Mouse (Mus musculus) liver (tissue): ENCODE measurements around the gene Olfr1136.

Experiments used
- DNase-seq: peaks from one replicate; pipeline ENCODE4 v3.0.0-alpha.2; 2020; ENCODE audit warnings: mixed read lengths

Olfr1136 gene

DNA sequence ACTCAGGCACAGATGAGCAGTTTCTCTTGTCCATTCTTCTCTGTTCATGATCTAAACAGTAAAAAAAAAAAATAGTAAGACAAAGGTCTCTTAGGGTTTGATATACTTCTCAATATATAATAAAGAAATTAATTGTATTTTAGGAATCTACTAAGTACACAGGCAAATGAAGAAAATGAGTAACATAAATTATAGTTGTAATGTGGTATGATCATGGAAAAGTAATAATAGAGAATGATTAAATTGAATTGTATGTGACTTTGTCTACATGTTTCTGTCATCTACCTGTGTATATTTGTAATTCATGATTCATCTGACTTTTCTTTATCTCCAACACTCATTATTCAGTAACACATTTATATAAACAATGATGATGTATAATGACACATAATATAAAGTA, at the start of gene Olfr1136:
Gene Olfr1136 (minus strand): TSS at position 101 of the 400 bp plus-strand sequence.
- no peak for DNase-seq

DNA sequence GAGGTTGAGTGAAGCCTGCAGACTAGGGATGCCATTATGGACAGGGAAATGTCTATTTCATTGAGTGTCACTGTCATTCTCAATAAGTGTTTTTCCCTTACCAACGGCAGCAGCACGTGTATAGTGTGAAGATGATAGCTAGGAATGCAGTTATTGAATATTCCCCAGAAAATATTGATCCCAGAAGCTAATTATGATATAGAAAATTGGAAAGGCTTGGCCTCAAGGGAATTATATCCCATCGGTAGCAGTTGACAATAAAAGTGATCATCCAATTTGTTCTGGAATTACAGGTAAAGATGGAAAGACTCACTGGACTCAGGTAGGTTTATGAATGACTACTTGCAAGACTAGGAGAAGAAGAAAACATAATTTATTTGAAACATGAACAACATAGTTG, 49.7 kb upstream of the Olfr1136 start, which contains the start of gene Olfr1140:
Gene Olfr1140 (plus strand): TSS at position 301 of the 400 bp plus-strand sequence.
- DNase-seq, result no peak

DNA sequence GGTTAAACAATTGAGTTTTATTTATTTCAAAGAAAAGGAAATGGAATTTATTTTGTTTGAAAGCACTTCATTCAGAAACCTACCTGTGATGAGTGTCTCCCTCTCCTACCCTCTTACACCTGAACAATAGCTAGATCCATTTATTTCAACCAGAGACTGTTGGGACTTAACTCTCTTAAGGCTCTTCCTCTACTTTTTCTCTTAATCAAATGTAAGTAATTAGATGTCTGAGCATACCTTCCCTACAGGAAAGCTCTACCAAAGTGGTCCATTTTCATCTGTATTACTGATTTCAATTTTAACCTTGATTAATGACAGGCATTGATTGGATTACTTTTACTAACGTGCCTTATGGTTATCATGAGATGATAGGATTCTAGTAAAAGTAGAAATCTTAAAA, 46.1 kb upstream of the Olfr1136 start, which contains the start of gene Olfr1138:
Gene Olfr1138 (minus strand): TSS at position 101 of the 400 bp plus-strand sequence.
- DNase-seq, result no peak

DNA sequence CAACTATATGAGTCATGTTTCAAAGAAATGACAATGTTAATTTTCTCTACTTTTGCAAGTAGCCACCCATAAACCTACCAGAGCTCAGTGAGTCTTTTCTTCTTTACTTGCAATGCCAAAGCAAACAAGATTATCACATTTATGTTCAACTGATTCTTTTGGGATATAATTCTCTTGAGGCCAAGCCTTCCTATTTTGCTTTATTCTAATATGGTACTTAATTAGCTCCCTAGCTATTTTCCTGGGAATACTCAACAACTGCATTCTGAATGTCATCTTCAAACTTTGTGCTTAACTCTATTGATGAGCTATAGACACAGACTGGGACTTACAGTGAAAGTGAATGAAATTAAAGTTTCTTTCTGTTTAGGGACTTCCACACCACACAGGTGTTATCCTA, 19.3 kb upstream of the Olfr1136 start, which contains the start of gene Olfr1137:
Gene Olfr1137 (minus strand): TSS at position 101 of the 400 bp plus-strand sequence.
- DNase-seq, result no peak

DNA sequence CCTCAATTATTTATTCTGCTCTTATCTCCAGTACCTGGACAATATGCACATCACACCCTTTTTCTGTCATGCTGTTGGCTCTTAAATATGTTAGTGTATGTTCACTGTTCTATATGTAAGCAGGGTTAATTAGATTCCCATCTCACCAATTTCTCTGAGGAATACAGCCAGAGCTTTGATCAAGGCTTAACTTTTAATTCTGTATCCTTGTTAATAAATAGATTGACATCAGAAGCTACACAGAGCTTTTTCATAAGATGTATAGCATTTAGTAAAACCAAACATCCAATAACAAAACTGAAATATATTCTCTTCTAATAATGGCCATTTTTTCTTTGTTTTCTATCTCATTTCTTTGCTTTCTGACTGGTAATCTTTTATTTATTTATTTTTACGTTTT, 20.2 kb downstream of the Olfr1136 start, which contains the start of gene Olfr1135:
Gene Olfr1135 (minus strand): TSS at position 101 of the 400 bp plus-strand sequence.
- DNase-seq, result no peak

DNA sequence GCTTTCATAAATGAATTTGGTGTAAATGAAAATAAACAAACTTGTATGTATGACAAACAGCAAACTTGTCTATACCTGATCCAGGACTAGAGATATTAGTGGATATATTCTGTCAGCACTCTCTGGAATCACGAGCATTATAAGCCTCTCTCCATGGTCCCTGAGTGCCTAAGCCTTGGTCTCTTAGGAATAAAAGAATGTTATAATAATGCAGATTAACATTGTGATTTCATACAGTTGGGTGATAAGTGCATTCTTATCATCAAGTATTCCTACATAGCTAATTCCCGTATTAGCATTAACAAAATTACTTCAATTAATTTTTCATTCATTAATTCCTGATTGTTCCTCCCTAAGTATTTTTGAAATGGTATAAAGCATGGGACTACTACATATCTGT, 35.4 kb downstream of the Olfr1136 start, which contains the start of gene Olfr1134:
Gene Olfr1134 (minus strand): TSS at position 101 of the 400 bp plus-strand sequence.
- no peak for DNase-seq

DNA sequence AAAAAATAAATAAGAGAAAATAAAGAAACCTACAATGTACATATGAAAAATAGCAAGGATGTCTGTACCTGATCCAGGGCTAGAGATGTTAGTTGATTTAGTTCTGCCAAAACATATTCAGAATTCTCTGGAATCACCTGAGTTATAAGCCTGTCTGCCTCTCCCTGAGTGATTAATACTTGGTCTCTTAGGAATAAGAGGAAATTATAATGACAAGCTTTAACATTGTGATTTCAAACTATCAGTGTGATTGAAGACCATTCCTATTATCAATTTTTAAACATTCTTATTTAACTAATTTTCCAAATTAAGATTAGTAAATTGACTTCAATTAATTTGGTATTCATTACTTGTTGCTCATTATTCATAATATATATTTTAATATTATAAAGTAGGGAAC, 46.5 kb downstream of the Olfr1136 start, which contains the start of gene Olfr1133:
Gene Olfr1133 (minus strand): TSS at position 101 of the 400 bp plus-strand sequence.
- no peak for DNase-seq
